Mouse (Mus musculus): ENCODE results near the gene Rbfox3.
A peak's percentile ranks its signal among the peaks of the same experiment; 100 is the strongest.

The Rbfox3 gene

GRCm38 (mm10) chr11:118911307-118912070 is at the start of gene Rbfox3:
TSS of gene Rbfox3 (minus strand) at chr11:118911597.
- DNase-seq, result peak; percentile 62

- peak; percentile 53 for DNase-seq
Measured at GRCm38 (mm10) chr11:118960649-118961048, 49.3 kb upstream of the Rbfox3 start.

- peak; percentile 64 for DNase-seq
Measured at GRCm38 (mm10) chr11:118957070-118957471, 45.7 kb upstream of the Rbfox3 start.

GRCm38 (mm10) chr11:118955016-118955415 is 43.6 kb upstream of the Rbfox3 start:
- no peak for DNase-seq

GRCm38 (mm10) chr11:118945868-118946267 is 34.5 kb upstream of the Rbfox3 start:
- no peak for DNase-seq

- no peak for DNase-seq
Measured at GRCm38 (mm10) chr11:118941268-118941667, 29.9 kb upstream of the Rbfox3 start.

GRCm38 (mm10) chr11:118940539-118940938 is 29.1 kb upstream of the Rbfox3 start:
- DNase-seq, result peak; percentile 81

- DNase-seq, result no peak
Measured at GRCm38 (mm10) chr11:118939731-118940130, 28.3 kb upstream of the Rbfox3 start.

GRCm38 (mm10) chr11:118934925-118935324 is 23.5 kb upstream of the Rbfox3 start:
- no peak for DNase-seq

- DNase-seq, result no peak
Measured at GRCm38 (mm10) chr11:118927081-118927480, 15.7 kb upstream of the Rbfox3 start.

- peak; percentile 42 for DNase-seq
Measured at GRCm38 (mm10) chr11:118921852-118922251, 10.5 kb upstream of the Rbfox3 start.

- DNase-seq, result no peak
Measured at GRCm38 (mm10) chr11:118916423-118917030, 5.1 kb upstream of the Rbfox3 start.

GRCm38 (mm10) chr11:118915888-118916287 is 4.5 kb upstream of the Rbfox3 start:
- DNase-seq, result no peak

- no peak for DNase-seq
Measured at GRCm38 (mm10) chr11:118912686-118913085, 1.3 kb upstream of the Rbfox3 start.

- DNase-seq, result no peak
Measured at GRCm38 (mm10) chr11:118910756-118911155, 641 bp downstream of the Rbfox3 start.

- no peak for DNase-seq
Measured at GRCm38 (mm10) chr11:118909814-118910201, 1.6 kb downstream of the Rbfox3 start.

- DNase-seq, result peak; percentile 75
Measured at GRCm38 (mm10) chr11:118908981-118909813, 2.2 kb downstream of the Rbfox3 start.

GRCm38 (mm10) chr11:118908431-118908980 is 2.9 kb downstream of the Rbfox3 start:
- peak; percentile 56 for DNase-seq

- DNase-seq, result no peak
Measured at GRCm38 (mm10) chr11:118907471-118908401, 3.7 kb downstream of the Rbfox3 start.

GRCm38 (mm10) chr11:118906824-118907470 is 4.5 kb downstream of the Rbfox3 start:
- DNase-seq, result peak; percentile 84

- DNase-seq, result no peak
Measured at GRCm38 (mm10) chr11:118906131-118906823, 5.1 kb downstream of the Rbfox3 start.
